Mouse (Mus musculus) cerebellum, postnatal 25 days (tissue): Measurements from ENCODE around the gene Csde1.

ENCODE experiments used
- DNase-seq, 2 experiments: peaks; one replicate each; pipeline ENCODE4 v3.0.0; 2021; ENCODE audit warnings: mixed read lengths in 2 of 2

Csde1 gene

GRCm38 (mm10) chr3:103066927-103067326 is 46.7 kb downstream of the Csde1 start:
- no peak for DNase-seq

GRCm38 (mm10) chr3:103068971-103069370 is 48.7 kb downstream of the Csde1 start:
- no peak for DNase-seq

GRCm38 (mm10) chr3:103073771-103074170 is 53.5 kb downstream of the Csde1 start, which contains the start of gene Ampd1:
Ampd1 (plus strand) TSS chr3:103074014.
- DNase-seq: no peak

- DNase-seq: no peak
Observed at GRCm38 (mm10) chr3:103075871-103076270, 55.6 kb downstream of the Csde1 start.

- DNase-seq: no peak
Observed at GRCm38 (mm10) chr3:103076476-103076875, 56.2 kb downstream of the Csde1 start.

GRCm38 (mm10) chr3:103079301-103079700 is 59.1 kb downstream of the Csde1 start:
- no peak for DNase-seq

GRCm38 (mm10) chr3:103081051-103081450 is 60.8 kb downstream of the Csde1 start:
- no peak for DNase-seq

- no peak for DNase-seq
Observed at GRCm38 (mm10) chr3:103081861-103082453, 61.7 kb downstream of the Csde1 start.

- DNase-seq: no peak
Observed at GRCm38 (mm10) chr3:103082761-103083160, 62.5 kb downstream of the Csde1 start.

- no peak for DNase-seq
Observed at GRCm38 (mm10) chr3:103085986-103086385, 65.8 kb downstream of the Csde1 start.

- no peak for DNase-seq
Observed at GRCm38 (mm10) chr3:103091753-103092152, 71.5 kb downstream of the Csde1 start.

- no peak for DNase-seq
Observed at GRCm38 (mm10) chr3:103098662-103099061, 78.4 kb downstream of the Csde1 start.

GRCm38 (mm10) chr3:103099667-103100066 is 79.4 kb downstream of the Csde1 start:
- no peak for DNase-seq

- DNase-seq: no peak
Observed at GRCm38 (mm10) chr3:103100735-103101134, 80.5 kb downstream of the Csde1 start.

- DNase-seq: no peak
Observed at GRCm38 (mm10) chr3:103101194-103101593, 81.0 kb downstream of the Csde1 start.

- peak in 1 of 2 experiments; percentile 11 for DNase-seq
Observed at GRCm38 (mm10) chr3:103101909-103102308, 81.7 kb downstream of the Csde1 start.

GRCm38 (mm10) chr3:103102454-103103390 is 82.5 kb downstream of the Csde1 start, which contains the start of gene Dennd2c:
Dennd2c (plus strand) TSS chr3:103102604.
- DNase-seq: peak; percentile 56 to 70
